Mouse (Mus musculus): ENCODE data around the gene Hbq1a.
A peak's percentile ranks its signal among the peaks of the same experiment; 100 is the strongest.
"Not testable (repeated sequence)": the region's sequence is repeated elsewhere in the genome, so short reads cannot be mapped to it uniquely, and the experiment has no call there.

Hbq1a gene

GRCm38 (mm10) chr11:32299865-32300264 is at the start of gene Hbq1a:
Gene Hbq1a, plus strand, starts transcription at chr11:32300069.
- peak in 1 of 2 experiments; percentile 61 for DNase-seq (ENCODE audit: low spot score in 2 of 2)

GRCm38 (mm10) chr11:32250880-32251763 is 48.7 kb upstream of the Hbq1a start:
- DNase-seq (ENCODE audit: low spot score in 2 of 2): no peak

GRCm38 (mm10) chr11:32253121-32253520 is 46.7 kb upstream of the Hbq1a start:
- DNase-seq (ENCODE audit: low spot score in 2 of 2): no peak

GRCm38 (mm10) chr11:32256146-32256545 is 43.7 kb upstream of the Hbq1a start:
- no peak for DNase-seq (ENCODE audit: low spot score in 2 of 2)

DNA sequence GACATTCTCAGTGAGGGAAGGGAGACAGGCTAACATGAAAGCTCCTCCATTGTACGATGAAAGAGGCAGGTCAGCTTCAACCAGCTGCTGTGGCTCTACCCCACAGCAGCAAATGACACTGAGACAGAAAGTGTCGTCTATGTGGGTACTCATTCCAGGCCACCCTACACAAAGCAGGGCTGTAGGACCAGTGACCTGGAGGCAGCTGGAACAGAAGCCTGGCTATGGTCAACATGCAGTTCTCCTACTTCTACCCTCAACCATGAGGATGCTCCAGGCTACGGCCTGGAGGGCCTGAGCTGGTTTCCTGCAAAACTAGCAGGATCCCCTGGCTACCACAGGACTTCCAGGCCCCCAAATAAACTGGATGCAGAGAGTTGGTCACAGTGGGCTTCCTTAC is 43.3 kb upstream of the Hbq1a start:
- DNase-seq (ENCODE audit: low spot score in 2 of 2): no peak

DNA sequence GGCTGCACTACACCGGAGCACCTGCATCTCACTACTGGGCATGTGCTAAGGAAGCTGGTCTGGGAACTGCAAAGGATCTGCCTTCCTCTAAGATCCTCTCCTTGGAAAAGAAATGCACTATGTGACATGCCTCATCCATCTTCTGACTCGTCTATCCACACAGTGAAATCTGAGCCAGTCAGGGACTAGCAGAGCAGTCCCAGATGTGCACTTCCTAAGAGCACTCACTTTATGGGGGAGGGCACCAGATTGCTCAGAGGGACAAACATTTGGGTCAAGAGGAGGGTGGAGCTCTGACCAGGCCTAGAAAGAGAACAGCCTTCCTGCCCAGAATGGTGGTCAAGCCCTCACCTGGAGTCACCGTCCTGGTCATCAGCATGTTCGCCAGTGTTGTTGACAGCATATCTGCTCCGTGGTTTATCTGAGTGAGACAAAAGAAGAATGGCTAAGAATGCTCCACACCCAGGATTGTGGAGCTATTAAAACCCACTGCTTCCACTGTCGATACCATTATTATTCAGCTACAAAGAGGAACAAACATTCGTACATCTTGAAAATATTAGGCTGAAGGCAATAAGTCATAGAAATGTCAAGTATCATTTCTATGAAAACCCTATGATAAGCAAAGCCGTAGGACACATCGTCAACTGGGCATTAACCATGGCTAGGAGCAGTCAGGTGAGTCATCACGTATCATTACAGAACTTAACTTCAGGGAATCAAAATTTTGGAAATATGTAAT is 37.0 kb upstream of the Hbq1a start:
- no peak for DNase-seq (ENCODE audit: low spot score in 2 of 2)

DNA sequence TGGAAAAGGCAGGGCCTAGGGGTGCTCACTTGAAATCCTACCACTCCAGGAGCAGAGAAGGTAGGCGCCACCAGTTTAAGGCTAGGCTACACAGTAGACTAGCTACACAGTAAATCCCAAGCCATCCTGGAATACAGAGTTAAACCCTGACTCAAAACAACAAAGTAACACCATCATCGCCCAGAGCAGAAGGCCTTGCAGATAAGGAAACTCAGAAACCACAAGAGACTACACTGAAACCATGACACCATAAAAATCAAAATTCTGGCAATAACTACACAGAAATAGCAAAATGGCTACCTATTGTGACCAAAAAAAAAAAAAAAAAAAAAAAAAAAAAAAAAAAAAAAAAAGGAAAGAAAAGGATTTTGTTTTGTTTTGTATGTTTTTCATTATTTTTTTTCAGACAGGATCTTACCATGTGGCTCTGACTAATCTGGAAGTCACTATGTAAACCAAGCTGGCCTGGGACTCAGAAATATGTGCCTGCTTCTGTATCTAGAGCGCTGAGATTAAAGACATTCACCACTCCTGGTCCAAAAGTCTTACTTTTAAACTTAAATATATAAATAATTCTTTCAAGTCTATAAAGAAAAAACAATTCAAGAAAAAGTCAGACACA is 34.6 kb upstream of the Hbq1a start:
- no peak for DNase-seq (ENCODE audit: low spot score in 2 of 2)

- no peak for DNase-seq (ENCODE audit: low spot score in 2 of 2)
These were observed 33.7 kb upstream of the Hbq1a start for GRCm38 (mm10) chr11:32266194-32266593.

DNA sequence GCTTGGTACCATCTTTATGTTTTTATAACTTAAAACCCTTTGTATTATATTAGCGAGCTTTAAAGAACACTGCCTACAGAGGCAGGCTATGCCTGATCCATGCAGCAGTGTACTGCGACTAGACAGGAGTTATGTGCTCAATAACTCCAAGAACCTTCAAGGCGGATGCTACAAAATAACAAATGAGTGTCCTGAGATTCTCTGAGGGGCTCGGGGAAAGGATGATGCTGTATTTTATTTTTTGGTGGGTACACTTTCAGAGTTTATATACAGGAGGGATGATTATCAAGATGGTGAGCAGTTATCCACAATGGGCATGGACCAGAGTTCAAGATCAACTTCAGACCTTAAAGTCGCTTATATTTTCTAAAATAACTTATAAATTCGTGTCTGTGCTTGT is 33.1 kb upstream of the Hbq1a start:
- DNase-seq (ENCODE audit: low spot score in 2 of 2): no peak

DNA sequence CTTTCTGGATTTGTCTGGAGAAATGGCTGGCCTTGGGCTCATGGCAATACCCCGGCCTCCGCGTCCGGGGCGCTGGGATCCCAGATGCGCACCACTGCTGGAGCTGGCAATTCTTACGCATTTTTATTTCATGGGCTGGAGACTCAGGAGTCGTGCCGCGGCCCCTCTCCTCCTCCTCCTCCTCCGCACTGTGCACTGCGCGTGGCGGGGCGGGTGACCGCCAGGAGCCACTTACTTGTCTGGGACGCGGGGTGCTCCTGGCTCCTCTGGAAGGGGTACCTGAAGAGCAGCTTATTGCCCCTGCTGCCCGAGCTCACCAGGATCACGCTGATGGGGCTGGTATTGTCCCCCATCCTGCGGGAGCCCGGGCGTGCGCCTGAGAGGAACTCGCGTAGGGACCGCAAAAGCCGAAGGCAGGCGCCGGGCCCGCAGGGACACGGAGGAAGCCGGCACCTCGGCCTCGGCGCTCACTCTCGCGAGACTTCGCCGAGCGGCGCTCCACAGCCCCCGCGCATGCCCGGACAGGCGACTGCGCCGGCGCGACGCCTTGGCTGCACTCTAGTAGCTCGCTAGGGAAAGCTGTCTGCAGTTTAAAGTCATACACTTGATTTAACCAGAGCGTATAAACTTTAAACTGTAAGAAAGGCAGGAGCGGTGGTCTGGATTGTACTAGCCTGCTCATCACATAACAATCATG is 32.5 kb upstream of the Hbq1a start, which contains the start of gene Nprl3:
Nprl3 (minus strand) TSS at position 520 of the 697 bp plus-strand sequence.
- peak; percentile 91 to 95 for DNase-seq (ENCODE audit: low spot score in 2 of 2)

DNA sequence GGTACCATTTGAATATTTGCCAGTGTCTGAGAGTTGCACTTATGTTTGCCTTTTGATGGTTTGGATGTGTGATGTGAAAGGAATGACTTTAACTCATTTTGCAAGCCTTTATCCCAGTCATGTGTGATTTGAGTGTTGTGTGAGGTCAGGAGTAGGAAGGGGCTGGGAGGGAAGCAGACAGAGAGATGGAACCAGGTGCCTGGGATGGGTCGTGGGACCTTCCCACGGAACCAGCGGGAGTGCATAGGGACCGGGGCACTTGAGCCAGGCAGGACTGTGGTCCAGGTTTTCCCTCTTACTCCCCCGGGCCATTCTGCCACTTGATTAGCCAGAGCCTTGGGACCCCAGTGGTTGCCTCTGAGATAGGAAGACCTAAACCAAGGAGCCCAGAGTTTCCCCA is 31.9 kb upstream of the Hbq1a start:
- DNase-seq (ENCODE audit: low spot score in 2 of 2): no peak

DNA sequence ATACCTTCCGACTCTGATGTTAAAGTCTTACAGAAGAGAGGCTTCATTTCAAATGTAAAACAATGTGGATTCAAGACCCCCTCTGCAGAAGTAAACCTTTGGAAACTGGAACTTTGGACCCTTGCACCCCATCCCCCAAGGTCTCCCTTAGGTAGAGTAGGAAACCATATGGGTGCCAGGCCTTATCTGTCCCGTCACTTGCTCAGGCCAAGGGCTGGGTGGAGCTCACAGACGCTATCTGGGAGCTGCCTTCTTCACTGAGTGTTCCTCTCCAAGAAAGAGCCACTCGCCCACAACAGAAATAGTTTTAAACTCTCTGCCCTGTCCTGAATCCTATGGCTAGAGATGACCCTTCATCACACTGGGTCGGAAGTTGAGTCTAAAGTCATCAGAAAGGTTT is 30.9 kb upstream of the Hbq1a start:
- no peak for DNase-seq (ENCODE audit: low spot score in 2 of 2)

- no peak for DNase-seq (ENCODE audit: low spot score in 2 of 2)
These were observed 28.7 kb upstream of the Hbq1a start for GRCm38 (mm10) chr11:32271178-32271577.

- no peak for DNase-seq (ENCODE audit: low spot score in 2 of 2)
These were observed 23.5 kb upstream of the Hbq1a start, which contains the start of gene Hba-x for GRCm38 (mm10) chr11:32276347-32276746. Gene Hba-x, plus strand, starts transcription at chr11:32276400.

DNA sequence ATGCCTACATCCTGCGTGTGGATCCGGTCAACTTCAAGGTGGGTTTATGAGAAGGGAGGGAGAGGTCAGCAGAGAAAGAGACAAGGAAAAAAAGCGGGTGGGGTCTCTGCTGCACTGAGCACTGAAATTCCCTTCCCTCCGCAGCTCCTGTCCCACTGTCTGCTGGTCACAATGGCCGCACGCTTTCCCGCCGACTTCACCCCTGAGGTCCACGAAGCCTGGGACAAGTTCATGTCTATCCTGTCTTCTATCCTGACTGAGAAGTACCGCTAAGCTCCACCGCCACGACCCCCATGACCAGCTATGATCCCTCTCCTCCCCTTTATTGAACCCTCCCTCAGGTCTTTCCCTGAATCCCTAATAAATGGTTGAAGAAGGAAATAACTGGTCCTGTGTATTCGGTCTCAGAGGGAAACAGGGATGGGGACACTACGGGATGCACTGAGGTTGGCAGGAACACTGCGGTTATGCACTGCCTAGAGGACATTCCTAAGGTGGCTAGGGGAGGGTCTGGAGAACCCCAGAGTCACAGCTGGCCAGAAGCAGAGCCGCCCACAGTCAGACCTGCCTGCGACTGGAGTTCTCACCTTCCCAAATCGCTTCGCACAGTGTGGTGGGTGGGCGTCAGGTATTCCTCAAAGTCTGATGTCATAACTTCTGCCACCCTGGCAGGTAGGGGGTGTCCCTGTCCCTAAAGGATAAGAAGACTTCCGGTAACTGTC is 22.0 kb upstream of the Hbq1a start:
- DNase-seq (ENCODE audit: low spot score in 2 of 2): no peak

DNA sequence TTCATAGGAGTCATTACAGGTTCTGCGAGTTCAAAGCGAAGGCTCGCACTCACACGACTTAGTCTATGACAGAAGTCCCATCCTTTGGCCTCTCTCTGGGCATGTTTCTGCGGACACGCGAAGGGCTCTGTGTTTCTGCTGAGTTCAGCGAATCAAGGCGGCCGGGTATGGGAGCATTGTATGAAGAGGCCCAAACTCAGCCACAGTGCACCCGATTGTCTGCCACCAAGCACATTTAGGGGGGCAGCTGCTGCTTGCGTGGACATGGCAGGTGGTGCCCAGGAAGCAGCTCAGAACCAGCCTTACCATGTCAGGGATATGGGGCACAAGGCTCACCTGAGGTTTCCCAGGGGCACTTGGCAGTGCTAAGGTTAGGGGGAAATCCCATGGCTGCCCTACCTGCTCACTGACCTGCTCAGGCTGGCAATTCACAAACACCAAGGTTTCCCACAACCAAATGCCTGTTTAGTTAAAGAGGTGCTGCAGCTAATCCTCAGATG is 21.4 kb upstream of the Hbq1a start:
- DNase-seq (ENCODE audit: low spot score in 2 of 2): no peak

DNA sequence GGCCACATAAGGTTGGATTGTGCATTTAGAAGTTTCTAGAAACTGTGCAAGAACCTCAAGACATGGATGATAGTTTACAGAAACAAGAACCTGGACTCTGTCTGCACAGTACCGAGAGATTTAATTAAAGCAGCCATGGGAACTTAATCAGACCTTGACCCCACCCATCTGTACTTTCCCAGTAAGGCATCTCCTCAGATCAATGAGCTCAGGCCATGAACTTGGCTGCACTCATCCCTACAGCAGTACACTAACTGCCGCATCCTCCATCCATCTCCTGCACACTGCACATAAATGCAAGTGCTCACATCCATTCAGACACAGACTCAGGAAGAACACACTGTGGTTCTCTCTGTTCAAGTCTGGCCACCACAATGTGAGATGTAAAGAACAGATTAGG is 19.2 kb upstream of the Hbq1a start:
- DNase-seq (ENCODE audit: low spot score in 2 of 2): no peak

DNA sequence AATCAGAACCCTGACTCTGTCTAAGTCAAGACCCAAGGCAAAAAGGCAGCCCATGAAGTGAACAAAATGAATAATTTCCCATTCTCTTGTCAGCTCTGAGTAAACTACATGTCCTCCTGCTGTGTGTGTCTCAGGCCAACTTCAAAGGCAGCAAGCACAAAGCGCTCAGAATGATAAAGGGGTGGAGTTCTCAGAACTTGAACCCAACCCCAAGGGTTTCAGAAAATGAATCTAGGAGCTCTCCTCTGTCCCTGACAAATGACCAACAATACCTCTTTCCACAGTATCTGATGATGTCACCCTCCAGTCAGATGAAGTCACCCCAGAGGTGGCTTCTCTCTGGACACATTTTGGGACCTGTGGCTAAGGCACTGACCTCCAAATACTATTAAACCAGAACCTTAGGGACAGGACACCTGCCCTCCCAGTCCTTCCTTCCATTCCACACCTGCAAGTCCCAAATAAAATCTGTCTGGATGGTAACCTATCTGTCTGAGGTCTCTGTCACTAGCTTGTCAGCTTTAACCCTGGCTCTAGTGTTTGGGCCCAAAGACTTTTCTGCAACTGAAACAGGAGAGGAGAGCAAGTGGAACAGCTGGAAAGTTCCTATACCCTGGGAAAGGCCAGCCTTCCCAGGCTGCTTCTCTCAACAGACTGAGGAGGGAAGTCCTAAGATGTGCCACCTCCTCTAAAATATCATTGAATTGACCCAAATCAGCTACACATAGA is 18.3 kb upstream of the Hbq1a start:
- DNase-seq (ENCODE audit: low spot score in 2 of 2): no peak

GRCm38 (mm10) chr11:32283091-32283777 is 16.6 kb upstream of the Hbq1a start, which contains the start of gene Hba-a1:
Gene Hba-a1, plus strand, starts transcription at chr11:32283511.
- not testable (repeated sequence) for DNase-seq (ENCODE audit: low spot score in 2 of 2)
